Mouse (Mus musculus) heart, postnatal 36 days (tissue): ENCODE results near the gene Ube2l6. TPM values are rescaled to one million over a fixed set of nuclear protein-coding genes. Genes with fewer than 3 reads are reported as not detected.

Experiments
- DNase-seq, 2 experiments: peaks; one replicate each; pipeline ENCODE4 v3.0.0; 2021 to 2022
- intact Hi-C: fragments of 180-260 bp; cut with DNase I; formaldehyde crosslinking; loops from one replicate; pipeline ENCODE4 v1.15.1; 2025
- total RNA-seq, 2 experiments: library from RNA; stranded (reverse); gene quantifications; 2 replicates each; pipeline ENCODE4 v1.2.3; 2021

Ube2l6 gene
- total RNA-seq, 2 experiments from 2014 or later = 36.0 to 38.6 TPM

DNA sequence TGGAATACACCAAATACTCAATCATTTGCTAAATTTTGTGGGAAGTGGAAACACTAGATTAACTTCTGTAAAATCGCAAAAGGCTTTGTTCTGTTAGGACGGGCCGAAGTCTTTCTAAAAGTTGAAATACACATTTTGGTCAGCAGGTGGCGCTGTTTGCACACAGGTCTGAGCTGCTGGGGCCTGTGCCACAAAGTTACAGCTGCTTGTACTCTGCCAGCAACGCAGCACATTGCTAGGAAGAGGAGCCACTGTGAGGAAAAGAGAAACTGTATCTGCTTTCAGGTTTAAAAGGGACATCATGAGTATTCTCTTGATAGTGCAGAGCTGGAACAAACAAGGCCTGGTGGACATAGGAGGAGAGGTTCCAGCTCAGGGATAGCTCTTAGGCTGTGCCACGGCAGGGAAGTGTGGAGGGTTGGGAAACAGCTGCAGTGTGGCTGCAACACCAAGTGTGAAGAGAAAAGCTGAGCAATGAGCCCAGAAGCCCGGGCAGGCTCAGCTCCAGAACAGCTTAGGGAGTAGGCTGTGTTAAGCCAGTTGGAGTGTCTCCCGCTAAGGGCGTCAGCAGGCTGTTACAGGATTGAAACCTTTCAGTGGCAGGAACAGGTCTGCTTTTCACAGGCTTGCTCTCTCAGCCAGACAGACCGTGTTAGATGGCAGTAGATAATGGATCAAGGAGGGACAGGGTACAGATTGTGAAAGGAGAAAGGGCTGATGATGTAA lies 33.2 kb downstream of the Ube2l6 start:
- DNase-seq = peak; percentile 83 to 87

DNA sequence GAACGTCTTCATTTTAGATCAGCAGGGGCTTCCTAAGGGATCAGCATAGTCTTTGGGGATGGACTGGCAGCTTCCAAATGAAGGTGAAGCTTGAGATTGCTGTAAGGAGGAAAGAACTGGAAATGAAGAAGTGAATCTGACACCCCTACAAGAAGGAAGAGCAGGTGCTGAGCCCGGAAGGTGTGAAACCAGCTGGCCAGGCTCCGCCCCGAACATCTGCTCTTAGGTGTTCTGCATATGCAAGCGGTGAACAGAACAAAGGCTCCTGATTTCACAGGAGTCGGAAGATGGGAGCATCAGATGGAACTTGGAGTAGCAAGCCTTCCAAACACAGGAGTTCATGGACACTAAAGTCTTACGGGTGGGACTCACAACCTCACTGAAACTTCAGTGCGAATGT lies 38.5 kb downstream of the Ube2l6 start:
- DNase-seq = no peak
- intact Hi-C loops = no loop called here

More for the DNA sequence above, 33.2 kb downstream of the Ube2l6 start:
- intact Hi-C loops = loop anchor here (1.0 to 5.0 kb wide), 4 partner anchors 23 to 175 kb away; no protein-coding TSS in a partner anchor

DNA sequence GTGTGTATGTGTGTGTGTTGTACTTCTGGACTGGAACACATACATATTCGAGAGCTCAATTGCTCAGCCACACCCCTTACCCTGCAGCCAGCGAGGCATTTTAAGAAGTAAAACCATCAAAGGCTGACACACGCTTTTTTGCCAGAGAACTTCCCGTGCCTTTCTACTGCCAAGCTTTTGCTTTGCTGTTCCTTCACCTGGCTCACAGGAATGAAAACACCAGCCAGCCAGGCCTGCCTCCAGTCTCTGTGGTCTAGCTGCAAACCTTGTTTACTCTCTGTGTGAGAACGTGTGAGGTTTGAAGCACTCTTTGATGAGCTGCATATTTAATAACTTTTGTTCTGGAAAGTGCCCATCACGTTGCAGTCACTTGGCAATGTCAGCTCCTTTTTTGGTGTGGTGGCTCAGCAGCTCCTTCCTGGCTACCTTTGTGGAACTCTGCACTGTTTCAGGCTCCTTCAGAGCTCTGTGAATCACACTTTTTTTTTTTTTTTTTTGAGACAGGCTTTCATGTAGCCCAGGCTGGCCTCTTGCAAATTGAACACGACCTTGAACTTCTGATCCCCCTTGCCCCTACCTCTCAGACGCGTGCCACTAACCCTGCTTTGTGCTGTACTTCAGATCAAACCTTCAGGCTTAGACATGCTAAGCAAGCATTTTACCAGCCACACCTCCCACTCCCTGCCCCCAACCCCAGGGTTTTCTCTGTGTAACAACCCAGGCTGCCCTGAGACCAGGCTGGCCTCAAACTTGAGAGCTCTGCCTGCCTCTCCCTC lies 39.4 kb downstream of the Ube2l6 start:
- intact Hi-C loops = no loop called here
- DNase-seq = no peak

DNA sequence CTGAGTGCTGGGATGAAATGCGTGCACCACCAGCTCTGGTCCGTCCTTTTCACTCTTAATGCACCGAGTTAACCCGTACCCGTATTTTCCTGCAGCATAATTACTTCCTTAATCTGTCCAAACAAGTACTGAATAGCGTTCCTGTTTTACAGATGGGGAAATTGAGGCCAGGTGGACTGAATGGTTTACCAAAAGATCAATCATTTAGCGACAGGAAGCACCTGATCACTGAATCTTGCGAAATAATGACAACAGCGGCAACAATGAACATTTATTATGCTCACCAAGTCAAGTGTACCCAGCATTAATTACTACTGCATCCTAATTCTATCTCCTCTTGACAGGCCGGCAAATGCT lies 39.9 kb downstream of the Ube2l6 start, which contains the start of gene Slc43a1:
Slc43a1 (plus strand) TSS at position 258 of the 357 bp plus-strand sequence.
- intact Hi-C loops = no loop called here
- no peak for DNase-seq

DNA sequence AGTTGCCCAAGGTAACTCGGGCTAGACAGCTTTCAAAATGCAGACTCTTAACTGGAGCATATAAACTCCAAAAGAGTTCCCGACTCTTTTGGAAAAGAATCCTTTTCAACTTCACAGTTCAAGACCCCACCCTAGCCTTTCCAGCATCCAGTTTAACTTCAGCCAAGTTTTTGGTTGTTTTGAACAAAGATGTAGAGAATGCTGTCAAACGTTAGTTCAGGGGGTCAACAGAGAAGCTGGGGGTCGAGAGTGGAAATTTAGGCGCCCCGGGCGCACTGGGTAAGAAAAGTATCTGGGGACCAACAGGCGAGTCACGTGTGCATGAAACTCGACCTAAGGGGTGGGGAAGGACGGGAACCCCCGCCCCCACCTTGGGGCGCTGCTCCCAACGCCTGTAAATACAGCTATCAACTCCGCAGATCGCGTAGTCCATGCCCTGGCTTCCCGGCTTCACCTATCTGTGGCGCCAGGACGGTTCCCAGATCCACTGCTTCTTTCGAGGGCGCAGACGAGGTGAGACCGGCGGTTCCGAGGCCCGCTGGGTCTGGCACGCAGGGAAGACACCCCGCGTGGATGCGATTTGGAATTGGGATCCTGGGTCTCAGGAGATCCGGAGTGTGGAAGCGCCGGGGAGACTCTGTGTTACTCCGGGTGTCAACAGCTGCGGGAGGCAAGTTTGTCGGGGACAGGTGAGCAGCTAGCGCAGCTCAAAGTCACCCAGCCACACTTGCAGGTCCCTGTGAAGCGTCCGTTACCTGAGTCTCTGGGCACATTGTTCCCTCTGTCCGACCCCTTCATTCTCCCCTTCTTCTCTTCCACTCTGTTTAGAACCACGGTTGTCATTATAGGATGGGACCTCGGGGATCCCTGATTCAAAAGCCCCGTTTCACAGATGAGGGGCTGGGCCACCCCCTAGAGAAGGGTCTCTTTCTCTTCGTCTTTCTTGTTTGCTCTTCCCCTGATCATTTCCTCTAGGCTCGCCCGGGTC lies 40.7 kb downstream of the Ube2l6 start:
- intact Hi-C loops = no loop called here
- peak; percentile 39 to 49 for DNase-seq

DNA sequence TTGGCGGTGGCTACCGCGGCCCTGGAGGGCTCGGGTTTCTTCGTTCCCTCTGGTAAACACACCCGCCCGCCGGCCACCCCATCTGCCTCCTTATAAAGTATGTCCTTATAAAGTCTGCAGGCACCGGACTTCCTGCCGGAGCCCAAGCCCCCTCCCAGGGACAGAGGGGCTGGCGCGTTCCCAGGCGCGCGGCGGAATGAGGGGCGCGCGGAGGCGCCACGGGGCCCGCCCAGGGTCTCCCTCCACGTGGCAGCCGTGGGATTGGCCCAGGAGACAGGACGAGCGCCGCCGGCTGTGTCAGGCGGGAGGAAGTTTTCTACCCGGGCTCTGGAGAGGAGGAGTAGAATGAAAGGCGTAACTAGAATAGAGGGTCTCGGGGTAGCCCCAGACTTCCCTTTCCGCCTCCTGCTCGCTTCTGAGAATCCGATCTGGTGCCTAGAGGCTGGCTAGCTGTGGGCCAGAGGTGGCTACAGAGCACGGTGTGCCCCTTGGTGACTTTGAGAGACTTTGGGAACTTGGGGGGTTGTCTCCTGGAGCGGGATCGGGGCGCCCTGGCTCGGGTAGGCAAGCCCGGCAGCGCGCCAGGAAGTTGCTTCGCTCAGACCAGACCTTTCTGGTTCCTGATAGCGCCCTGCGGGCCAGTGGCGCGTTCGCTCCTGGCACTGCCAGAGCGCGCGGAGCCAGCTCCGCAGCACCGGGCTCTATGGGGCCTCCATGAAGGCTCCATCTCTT lies 41.6 kb downstream of the Ube2l6 start:
- DNase-seq = peak; percentile 65 to 71
- intact Hi-C loops = no loop called here

DNA sequence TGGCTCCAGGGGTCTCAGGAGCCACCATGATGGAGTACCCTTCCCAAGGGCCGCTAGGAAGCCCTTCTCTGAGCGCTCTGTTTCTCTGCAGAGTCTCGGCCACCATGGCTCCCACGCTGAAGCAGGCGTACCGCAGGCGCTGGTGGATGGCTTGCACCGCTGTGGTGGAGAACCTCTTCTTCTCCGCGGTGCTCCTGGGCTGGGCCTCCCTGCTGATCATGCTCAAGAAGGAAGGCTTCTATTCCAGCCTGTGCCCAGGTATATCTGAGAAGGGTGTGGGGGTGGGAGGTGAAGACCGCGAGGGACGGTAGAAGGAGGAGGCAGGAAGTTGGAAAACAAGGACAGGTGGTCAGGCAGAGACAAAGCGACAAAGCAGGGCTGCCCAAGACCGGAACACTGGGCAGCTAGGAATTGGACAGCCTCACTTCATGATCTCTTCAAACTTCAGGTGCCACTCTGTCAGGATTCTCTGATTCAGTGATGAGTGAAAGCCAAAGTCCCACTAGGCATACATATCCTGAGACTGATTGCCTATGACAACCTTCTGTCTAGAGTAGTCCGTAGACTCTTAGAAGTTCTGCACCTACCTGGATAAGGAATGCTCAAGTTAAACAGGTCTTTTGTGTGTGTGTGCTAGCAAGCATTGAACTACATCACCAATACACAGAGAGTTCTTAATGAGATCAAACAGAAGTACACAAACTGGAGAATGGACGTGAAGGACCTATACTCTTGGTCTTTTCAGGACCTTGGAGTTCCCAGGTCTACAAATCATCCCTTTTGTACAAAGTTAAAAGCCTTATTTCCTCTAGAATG lies 42.3 kb downstream of the Ube2l6 start:
- no peak for DNase-seq
- intact Hi-C loops = no loop called here

DNA sequence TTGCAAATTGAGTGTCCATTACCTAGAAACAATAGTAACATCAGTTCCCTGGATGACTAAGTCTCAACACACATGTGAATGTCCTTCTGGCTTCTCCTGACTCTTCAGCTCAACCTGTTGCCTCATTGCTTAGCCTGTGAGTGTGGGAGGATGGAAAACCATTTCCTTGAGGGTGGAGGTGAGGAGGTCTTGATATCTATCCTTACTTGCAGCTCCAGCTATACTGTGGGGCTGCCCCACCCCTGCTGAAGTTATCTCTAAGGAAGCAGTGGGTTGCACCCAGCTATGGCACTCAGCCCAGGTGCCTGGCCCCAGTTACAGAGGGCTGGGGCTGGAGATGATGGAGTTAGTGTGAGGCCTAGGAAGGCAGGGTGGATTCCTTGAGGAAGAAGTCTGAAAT lies 43.3 kb downstream of the Ube2l6 start:
- intact Hi-C loops = no loop called here
- DNase-seq = no peak

DNA sequence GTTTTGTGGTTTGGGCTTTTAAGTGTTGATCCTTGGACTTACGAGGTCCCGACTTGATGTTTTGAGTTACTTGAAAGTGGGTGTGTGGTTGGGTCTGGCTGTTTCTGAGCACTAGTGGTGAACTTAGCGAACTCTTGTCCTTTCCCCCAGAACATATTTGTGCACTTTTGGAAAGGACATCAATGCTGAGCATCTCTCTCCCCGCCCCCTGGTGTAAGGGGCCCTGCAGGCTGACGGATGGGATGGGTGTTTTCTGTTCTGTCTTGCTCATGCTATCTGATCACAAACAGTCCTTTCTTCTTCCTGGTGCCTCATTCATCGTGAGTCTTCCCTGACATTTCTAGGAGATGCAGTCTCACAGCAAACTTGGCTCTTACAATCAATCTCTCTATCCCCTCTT lies 45.0 kb downstream of the Ube2l6 start:
- no peak for DNase-seq
- intact Hi-C loops = no loop called here

DNA sequence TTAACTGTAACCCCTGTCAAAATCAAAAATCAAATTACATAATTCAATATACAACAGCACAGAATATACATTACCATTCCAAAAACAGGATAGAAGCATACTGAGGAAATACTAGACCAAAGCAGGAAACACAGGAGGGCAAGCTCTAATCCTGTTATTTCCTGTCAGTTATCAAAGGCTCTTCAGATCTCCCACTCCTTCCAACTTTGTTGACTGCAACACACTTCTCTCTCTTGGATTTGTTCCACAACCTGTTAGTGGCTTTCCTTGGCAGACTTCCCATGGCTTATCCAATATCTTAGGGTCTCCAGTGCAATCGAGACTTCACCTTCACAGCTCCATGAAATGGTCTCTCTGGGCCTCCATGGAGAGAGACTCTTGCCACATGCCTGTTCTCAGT lies 46.6 kb downstream of the Ube2l6 start:
- intact Hi-C loops = no loop called here
- no peak for DNase-seq

DNA sequence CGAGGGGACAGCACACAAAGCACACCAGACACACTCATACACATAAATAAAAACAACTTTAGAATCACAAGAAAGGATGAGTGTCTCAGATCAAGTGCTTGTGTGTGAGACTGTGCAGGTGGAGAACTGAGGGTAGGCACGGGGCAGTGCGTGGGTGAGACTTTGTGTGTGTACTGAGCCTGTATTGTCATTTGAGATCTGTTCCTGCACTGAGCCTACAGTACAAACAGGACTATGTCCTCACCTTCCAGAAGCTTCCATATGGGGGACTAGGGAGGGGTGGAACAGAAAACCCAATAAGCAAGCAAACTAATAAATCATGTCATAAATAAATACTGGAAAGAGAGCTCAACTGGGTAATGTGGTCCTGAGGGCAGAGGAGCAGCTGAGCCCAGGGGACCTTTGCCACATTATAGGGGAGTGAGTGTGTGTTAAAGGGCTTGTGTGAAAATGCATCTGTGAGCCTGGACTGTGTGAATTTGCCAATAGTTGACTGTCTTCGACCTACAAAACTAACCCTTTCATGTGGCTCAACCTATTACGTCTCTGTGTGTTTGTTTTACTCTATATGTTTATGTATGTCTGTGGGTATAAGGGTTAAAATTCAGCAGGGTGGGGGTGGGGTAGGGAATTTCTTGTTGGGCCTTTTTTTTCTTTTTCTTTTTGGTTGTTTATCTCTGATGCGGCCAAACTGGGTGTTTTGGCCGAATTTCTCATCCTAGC lies 51.9 kb downstream of the Ube2l6 start:
- intact Hi-C loops = no loop called here
- no peak for DNase-seq

DNA sequence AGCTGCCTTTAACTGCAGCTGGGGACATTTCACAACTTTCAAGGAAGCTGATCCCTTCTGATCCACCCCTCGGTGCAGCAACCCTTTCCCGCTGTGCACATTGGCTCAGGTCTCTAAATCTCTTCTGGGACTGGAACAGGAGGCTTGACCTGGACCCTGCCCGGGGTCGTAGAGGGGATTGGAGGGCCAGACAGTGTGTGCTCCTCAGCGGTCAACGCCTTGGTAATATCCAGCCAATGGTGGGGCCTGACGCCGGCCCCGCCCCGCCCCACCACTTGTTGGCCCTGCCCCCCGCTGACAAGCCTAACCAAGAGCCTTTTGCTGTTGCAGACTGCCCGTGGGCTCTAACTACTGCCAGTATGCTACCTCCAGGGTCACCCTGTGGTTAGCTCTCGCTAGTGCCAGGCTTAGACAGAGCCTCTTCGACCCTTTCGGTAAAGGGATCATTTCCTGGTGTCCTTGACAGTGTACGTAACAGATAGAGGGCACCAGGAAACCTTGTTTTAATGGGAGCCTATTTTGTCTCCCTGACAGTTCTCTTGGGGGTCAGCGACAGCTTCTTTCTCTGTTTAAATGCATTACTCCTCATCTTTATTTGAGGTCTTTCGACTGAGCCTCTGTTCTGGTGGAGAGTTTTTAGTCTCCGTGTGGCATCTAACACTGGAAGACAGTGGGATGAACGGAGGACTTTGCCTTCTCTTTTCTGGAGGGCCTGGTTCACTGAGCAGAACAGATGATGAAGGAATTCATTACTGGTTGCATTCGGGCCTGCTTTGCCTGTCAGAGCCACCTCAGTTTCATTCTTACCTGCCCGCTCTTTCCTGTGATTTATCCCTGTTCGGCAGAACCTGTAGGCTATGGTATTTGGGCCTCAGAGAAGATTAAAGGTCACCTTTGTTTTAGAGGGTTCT lies 52.8 kb downstream of the Ube2l6 start:
- intact Hi-C loops = no loop called here
- DNase-seq = peak; percentile 55 to 65

DNA sequence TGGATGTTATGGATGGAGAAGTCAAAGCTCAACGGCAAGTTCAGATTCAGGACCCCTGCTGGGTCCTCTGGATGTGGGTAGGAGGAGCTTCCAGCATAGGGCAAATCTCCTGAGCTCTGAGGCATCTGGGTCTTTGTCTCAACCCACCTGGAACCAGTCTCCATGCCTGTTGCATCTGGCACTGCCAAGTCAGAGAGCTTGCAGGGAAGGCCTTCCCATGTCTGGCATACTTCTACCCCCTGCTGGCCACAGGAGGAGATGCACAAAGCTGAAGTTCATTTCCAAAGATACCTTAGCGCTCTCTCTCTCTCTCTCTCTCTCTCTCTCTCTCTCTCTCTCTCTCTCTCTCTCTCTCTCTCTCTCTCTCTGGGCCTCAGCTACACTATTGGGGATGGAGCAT lies 57.1 kb downstream of the Ube2l6 start:
- peak; percentile 51 to 54 for DNase-seq
- intact Hi-C loops = loop anchor here (1.0 kb wide), 1 partner anchor 24 kb away; no protein-coding TSS in a partner anchor

DNA sequence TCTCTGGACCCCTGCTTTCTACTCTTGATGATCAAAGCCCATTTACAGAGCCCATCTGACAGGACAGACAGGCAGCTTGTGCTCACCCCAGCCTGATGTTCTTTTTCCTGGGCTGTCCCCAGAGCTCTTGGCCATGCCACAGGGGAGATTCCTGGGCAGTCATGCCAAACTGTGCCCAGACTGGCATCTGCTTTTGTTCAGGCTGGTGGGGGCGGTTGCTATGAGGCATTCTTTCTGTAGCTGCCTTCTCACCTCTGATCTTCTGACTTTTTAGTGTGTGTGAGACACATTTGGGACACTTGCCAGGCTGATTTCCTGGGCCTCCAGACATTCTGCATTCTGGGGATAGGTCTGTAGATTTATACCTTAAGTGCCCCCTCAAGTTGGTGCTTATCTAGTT lies 59.9 kb downstream of the Ube2l6 start:
- no peak for DNase-seq
- intact Hi-C loops = no loop called here
